Mouse (Mus musculus): Measurements from ENCODE around the gene Gna11.
A peak's percentile ranks its signal among the peaks of the same experiment; 100 is the strongest.

The Gna11 gene

DNA sequence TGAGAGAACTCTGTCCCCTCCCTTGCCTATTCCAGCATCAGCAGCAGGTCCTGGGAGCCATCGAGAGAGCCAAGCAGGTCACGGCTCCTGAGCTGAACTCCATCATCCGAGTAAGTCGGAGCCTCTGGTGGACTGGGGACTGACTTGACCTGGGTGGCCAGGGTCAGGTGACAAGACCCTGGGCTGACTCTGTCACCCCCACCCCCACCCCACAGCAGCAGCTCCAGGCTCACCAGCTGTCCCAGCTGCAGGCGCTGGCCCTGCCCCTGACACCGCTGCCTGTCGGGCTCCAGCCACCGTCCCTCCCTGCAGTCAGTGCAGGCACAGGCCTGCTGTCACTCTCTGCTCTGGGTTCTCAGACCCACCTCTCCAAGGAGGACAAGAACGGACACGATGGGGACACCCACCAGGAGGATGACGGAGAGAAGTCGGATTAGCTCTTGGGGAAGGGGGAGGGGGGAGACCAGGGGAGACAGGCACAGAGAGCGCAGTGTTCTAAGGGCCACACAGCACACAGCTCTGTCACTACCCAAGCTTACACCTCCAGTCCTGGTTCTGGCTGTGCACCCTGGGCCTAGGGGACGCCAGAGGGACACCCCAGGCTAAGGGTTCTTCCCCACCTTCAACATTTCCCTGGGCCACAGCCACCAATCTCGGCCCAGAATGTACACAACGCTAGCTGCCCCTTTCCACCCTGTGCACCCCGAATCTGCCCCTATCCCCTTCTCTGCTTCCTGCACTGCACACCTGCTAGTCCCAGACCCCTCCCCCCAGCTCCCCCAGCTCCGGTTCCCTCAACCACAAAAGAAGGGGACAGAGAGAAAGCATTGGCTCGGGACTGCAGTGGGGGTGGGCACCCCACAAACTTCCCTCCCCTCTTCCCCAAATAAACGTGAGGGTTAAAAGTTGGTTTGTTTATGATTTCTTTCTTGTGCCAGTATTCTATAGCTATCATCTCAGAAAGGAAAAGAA is 20.6 kb upstream of the Gna11 start:
- DNase-seq (ENCODE audit: low spot score in 2 of 2): no peak

GRCm38 (mm10) chr10:81564734-81565133 is 19.7 kb upstream of the Gna11 start:
- DNase-seq (ENCODE audit: low spot score in 2 of 2): peak; percentile 56 to 62

DNA sequence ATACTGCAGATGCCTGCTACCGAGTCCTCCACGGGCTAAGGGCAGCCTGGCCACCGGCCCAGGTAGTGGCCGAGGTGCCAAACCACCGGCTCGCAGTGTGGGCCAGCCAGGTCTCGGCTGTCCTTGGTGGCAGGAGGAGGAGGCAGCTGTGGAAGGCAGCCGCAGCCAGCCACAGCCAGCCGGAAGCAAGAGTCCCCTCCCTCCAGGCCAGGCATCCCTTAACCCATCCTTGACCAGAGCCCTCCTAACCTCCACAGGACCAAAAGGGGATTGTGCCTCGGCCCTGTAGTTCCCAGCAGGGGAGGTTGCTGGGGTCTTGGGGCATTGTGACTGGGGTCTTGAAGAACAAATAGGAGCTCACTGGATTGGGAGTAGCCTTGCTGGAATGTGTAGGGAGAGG is 19.2 kb upstream of the Gna11 start:
- DNase-seq (ENCODE audit: low spot score in 2 of 2): no peak

DNA sequence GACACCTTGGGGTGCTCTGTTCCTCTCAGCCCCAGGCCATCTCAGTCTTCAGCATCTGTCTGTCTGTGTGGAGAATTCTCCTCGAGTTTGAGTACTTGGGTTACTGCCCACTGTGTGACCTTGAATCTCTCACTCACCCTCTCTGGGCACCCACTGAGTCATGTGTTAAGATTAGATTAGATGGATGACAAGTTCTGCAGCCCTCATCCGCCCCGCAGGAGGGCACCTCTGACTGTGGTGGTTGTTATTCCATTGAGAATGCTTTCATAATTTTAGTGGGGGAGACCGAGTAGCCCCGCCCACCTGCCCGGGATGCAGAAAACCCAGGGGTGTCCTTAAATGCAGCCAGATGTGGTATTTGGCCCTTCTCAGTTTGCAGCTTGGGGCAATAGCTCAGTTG is 18.5 kb upstream of the Gna11 start:
- no peak for DNase-seq (ENCODE audit: low spot score in 2 of 2)

- no peak for DNase-seq (ENCODE audit: low spot score in 2 of 2)
These were observed 17.4 kb upstream of the Gna11 start for GRCm38 (mm10) chr10:81562411-81562810.

GRCm38 (mm10) chr10:81560719-81561459 is 15.9 kb upstream of the Gna11 start:
- DNase-seq (ENCODE audit: low spot score in 2 of 2): no peak

GRCm38 (mm10) chr10:81559627-81560539 is 14.9 kb upstream of the Gna11 start:
- DNase-seq (ENCODE audit: low spot score in 2 of 2): peak; percentile 77 to 79

- DNase-seq (ENCODE audit: low spot score in 2 of 2): peak; percentile 66 to 67
These were observed 14.2 kb upstream of the Gna11 start, which contains the start of gene Aes for GRCm38 (mm10) chr10:81559163-81559626. Aes (plus strand) TSS chr10:81559488.

DNA sequence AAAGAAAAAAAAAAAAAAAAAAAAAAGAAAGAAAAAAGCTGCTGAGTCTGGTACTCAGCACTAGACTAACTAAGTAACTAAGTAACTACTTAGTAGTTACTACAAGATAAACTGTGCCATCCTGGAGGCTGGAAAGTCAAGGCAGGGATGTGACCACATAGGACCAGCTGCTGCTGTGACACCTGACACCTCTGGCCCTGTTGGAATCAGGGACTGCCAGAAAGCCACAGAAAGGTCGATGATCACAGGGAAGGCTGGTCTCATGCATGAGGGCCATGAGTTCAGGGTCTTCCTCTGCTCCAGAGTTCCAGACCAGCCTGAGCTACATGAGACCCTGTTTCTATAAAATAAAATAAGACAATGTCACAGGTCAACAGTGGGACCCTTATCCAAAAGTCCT is 12.5 kb upstream of the Gna11 start:
- no peak for DNase-seq (ENCODE audit: low spot score in 2 of 2)

GRCm38 (mm10) chr10:81556282-81556681 is 11.3 kb upstream of the Gna11 start:
- no peak for DNase-seq (ENCODE audit: low spot score in 2 of 2)

- DNase-seq (ENCODE audit: low spot score in 2 of 2): no peak
These were observed 9.1 kb upstream of the Gna11 start for GRCm38 (mm10) chr10:81553807-81554755.

DNA sequence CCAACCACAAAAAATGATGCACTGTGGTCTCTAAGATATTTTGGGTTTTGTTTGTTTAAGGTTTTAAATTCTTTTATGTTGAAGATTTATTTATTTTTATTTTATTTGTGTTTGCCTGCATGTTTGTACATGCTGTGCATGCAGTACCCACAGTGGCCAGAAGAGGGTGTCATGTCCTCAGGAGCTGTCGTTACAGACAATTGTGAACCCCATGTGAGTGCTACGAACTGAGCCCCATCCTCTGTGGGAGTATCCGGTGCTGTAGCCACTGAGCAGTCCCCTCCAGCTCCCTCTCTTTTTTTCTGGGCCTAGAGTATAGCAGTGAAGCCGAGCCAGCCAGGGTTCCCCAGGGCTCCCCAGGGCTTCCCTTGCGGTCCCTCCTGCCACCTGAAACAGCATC is 8.2 kb upstream of the Gna11 start:
- DNase-seq (ENCODE audit: low spot score in 2 of 2): no peak

- DNase-seq (ENCODE audit: low spot score in 2 of 2): peak; percentile 83
These were observed 6.7 kb upstream of the Gna11 start for GRCm38 (mm10) chr10:81551597-81552102.

GRCm38 (mm10) chr10:81550257-81550656 is 5.3 kb upstream of the Gna11 start:
- no peak for DNase-seq (ENCODE audit: low spot score in 2 of 2)

- DNase-seq (ENCODE audit: low spot score in 2 of 2): no peak
These were observed 4.0 kb upstream of the Gna11 start for GRCm38 (mm10) chr10:81548944-81549343.

- DNase-seq (ENCODE audit: low spot score in 2 of 2): no peak
These were observed 2.0 kb upstream of the Gna11 start for GRCm38 (mm10) chr10:81546788-81547571.

GRCm38 (mm10) chr10:81546332-81546731 is 1.3 kb upstream of the Gna11 start:
- no peak for DNase-seq (ENCODE audit: low spot score in 2 of 2)

- DNase-seq (ENCODE audit: low spot score in 2 of 2): no peak
These were observed 462 bp downstream of the Gna11 start for GRCm38 (mm10) chr10:81544296-81545160.

Measured in right cerebral cortex, adult 2 months (tissue).